20 mouse cellular contexts compared by ENCODE assay signal in genomic region chr8:121385540-121385939, GRCm38 (mm10).
DNase-seq lines count a peak whose midpoint lies in the region; ATAC-seq lines count a peak whose summit lies in the region.
"Had no signal": no experiment of that assay in that cellular context is flagged by ENCODE, and none has a peak within 500 bp of the region (broad histone marks: within the 10 kb centered on the region; RNA-seq: fewer than 3 reads in every experiment).

No protein-coding gene starts in this region.

- peaks cover 18% of the 10 kb centered on the region for H3K4me1 ChIP-seq in heart, embryonic 11.5 days (ENCODE audit: control insufficient read depth, insufficient read depth, low read length)
- H3K4me1 ChIP-seq in heart, embryonic 13.5 days: peaks cover 26% of the 10 kb centered on the region
- H3K4me1 ChIP-seq in midbrain, embryonic 13.5 days (replicated peaks): peaks cover 10% of the 10 kb centered on the region

- no peak overlapping the region for H3K9ac ChIP-seq in heart, embryonic 11.5 days (ENCODE audit: low read depth, low read length)
- H3K9ac ChIP-seq in heart, embryonic 13.5 days: no peak overlapping the region
- no peak overlapping the region for H3K9ac ChIP-seq in midbrain, embryonic 13.5 days (replicated peaks)
- H3K9ac ChIP-seq: forebrain, embryonic 13.5 days; forebrain, embryonic 15.5 days had no signal

- no peak for DNase-seq in heart, postnatal 14 days
- no peak for DNase-seq in heart, adult 9 months (ENCODE audit: low spot score in 2 of 2)
- DNase-seq in heart, postnatal 10 days: peak; percentile 41 to 45
- DNase-seq in heart, postnatal 4 days: no peak
- DNase-seq: adrenal gland, adult 8-10 months; adrenal gland, postnatal 14 days; adrenal gland, postnatal 36 days; cerebellum, adult 11-12 months; cerebellum, adult 2 months; cerebellum, adult 9-10 months; cerebellum, postnatal 10 days; cerebellum, postnatal 25 days had no signal

- no peaks in the 10 kb centered on the region; the same call in 1 of the 2 replicates for H3K9me3 ChIP-seq in heart, embryonic 11.5 days (replicated peaks; ENCODE audit: control insufficient read depth, low read length)
- no peaks in the 10 kb centered on the region for H3K9me3 ChIP-seq in heart, embryonic 13.5 days
- H3K9me3 ChIP-seq in midbrain, embryonic 13.5 days: no peaks in the 10 kb centered on the region
- H3K9me3 ChIP-seq: embryonic facial prominence, embryonic 10.5 days; embryonic facial prominence, embryonic 12.5 days; forebrain, embryonic 13.5 days; forebrain, embryonic 15.5 days had no signal

- no peaks in the 10 kb centered on the region for H3K36me3 ChIP-seq in heart, embryonic 11.5 days (ENCODE audit: control insufficient read depth, insufficient read depth, low read length)
- no peaks in the 10 kb centered on the region for H3K36me3 ChIP-seq in heart, embryonic 13.5 days
- no peaks in the 10 kb centered on the region for H3K36me3 ChIP-seq in midbrain, embryonic 13.5 days
- H3K36me3 ChIP-seq: embryonic facial prominence, embryonic 10.5 days; embryonic facial prominence, embryonic 12.5 days; forebrain, embryonic 15.5 days had no signal

- no peak overlapping the region for H3K4me3 ChIP-seq in heart, embryonic 11.5 days (ENCODE audit: low read depth, low read length)
- H3K4me3 ChIP-seq in heart, embryonic 13.5 days: no peak overlapping the region
- no peak overlapping the region for H3K4me3 ChIP-seq in midbrain, embryonic 13.5 days (replicated peaks)
- H3K4me3 ChIP-seq: embryonic facial prominence, embryonic 10.5 days; embryonic facial prominence, embryonic 12.5 days; forebrain, embryonic 13.5 days; forebrain, embryonic 15.5 days had no signal

- H3K27me3 ChIP-seq in heart, embryonic 11.5 days (ENCODE audit: control insufficient read depth, insufficient read depth, low read length): no peaks in the 10 kb centered on the region
- peaks cover 31% of the 10 kb centered on the region for H3K27me3 ChIP-seq in heart, embryonic 13.5 days (replicated peaks)
- peaks cover 34% of the 10 kb centered on the region for H3K27me3 ChIP-seq in midbrain, embryonic 13.5 days

- WGBS in heart, embryonic 11.5 days (ENCODE audit: insufficient replicate concordance): 33% methylated on average over 7 of the region's 7 CpGs
- WGBS in heart, embryonic 13.5 days: 19% methylated on average over 7 of the region's 7 CpGs
- 66% methylated on average over 7 of the region's 7 CpGs for WGBS in midbrain, embryonic 13.5 days

- no peak overlapping the region for H3K4me2 ChIP-seq in heart, embryonic 11.5 days
- no peak overlapping the region for H3K4me2 ChIP-seq in heart, embryonic 13.5 days
- no peak overlapping the region for H3K4me2 ChIP-seq in midbrain, embryonic 13.5 days (replicated peaks)
- H3K4me2 ChIP-seq: embryonic facial prominence, embryonic 12.5 days; forebrain, embryonic 13.5 days; forebrain, embryonic 15.5 days had no signal

- intact Hi-C loops in heart, postnatal 14 days (cut with DNase I): loop anchor here (5.0 kb wide), 1 partner anchor 123 kb away; no protein-coding TSS in a partner anchor
- intact Hi-C loops in heart, postnatal 10 days (cut with DNase I): no loop called here

- no peak for ATAC-seq in heart, embryonic 11.5 days (replicated peaks; ENCODE audit: insufficient number of reproducible peaks, low FRiP score, low TSS enrichment)
- no peak for ATAC-seq in heart, embryonic 13.5 days (ENCODE audit: extremely low read depth, insufficient number of reproducible peaks, low FRiP score, low TSS enrichment)
- ATAC-seq in midbrain, embryonic 13.5 days: no peak
- ATAC-seq: activated CD4-positive, CD25-positive, alpha-beta regulatory T cell, adult 4 months; forebrain, embryonic 13.5 days; forebrain, embryonic 15.5 days had no signal

- 0 out of 2 replicates have a peak overlapping the region, but pooled peaks have one; percentile 17 for H3K27ac ChIP-seq in heart, embryonic 11.5 days (ENCODE audit: low read depth, low read length)
- H3K27ac ChIP-seq in heart, embryonic 13.5 days (replicated peaks): peak overlapping the region; percentile 41; the same call in 1 of the 2 replicates
- no peak overlapping the region for H3K27ac ChIP-seq in midbrain, embryonic 13.5 days
- H3K27ac ChIP-seq: embryonic facial prominence, embryonic 12.5 days; forebrain, embryonic 13.5 days; forebrain, embryonic 15.5 days had no signal

Comparison
In these comparisons a context has a peak if more than half of its experiments do, and no peak if none do; other contexts are left out.
1. DNase-seq: peak in heart, postnatal 10 days (2 of 2); none in heart, postnatal 14 days (0 of 2), heart, adult 9 months (0 of 2) and heart, postnatal 4 days (single experiment).